Mouse (Mus musculus) left cerebral cortex, adult 11 months (tissue): ENCODE measurements around the gene Olfr1555-ps1.
"Not testable (repeated sequence)": the region's sequence is repeated elsewhere in the genome, so short reads cannot be mapped to it uniquely, and the experiment has no call there.

Experiments used
- DNase-seq: peaks from one replicate; pipeline ENCODE4 v3.0.0; 2022; ENCODE audit warnings: low spot score

The Olfr1555-ps1 gene

GRCm38 (mm10) chr19:12170062-12170599 is at the start of gene Olfr1555-ps1:
TSS of gene Olfr1555-ps1 (minus strand) at chr19:12170112.
- not testable (repeated sequence) for DNase-seq

- no peak for DNase-seq
Observed at GRCm38 (mm10) chr19:12200334-12200733, 30.4 kb upstream of the Olfr1555-ps1 start, which contains the start of gene Olfr1431. TSS of gene Olfr1431 (plus strand) at chr19:12200634.

GRCm38 (mm10) chr19:12199076-12199475 is 29.2 kb upstream of the Olfr1555-ps1 start:
- not testable (repeated sequence) for DNase-seq

GRCm38 (mm10) chr19:12175431-12175830 is 5.5 kb upstream of the Olfr1555-ps1 start:
- DNase-seq: not testable (repeated sequence)

GRCm38 (mm10) chr19:12145452-12145851 is 24.5 kb downstream of the Olfr1555-ps1 start:
- no peak for DNase-seq

GRCm38 (mm10) chr19:12143356-12143755 is 26.6 kb downstream of the Olfr1555-ps1 start:
- peak; percentile 44 for DNase-seq

- DNase-seq: peak; percentile 15
Observed at GRCm38 (mm10) chr19:12134289-12134688, 35.6 kb downstream of the Olfr1555-ps1 start.

GRCm38 (mm10) chr19:12123103-12123502 is 46.8 kb downstream of the Olfr1555-ps1 start, which contains the start of gene Olfr76:
TSS of gene Olfr76 (minus strand) at chr19:12123203.
- no peak for DNase-seq

GRCm38 (mm10) chr19:12116464-12116863 is 53.4 kb downstream of the Olfr1555-ps1 start:
- DNase-seq: no peak

GRCm38 (mm10) chr19:12115797-12116196 is 54.1 kb downstream of the Olfr1555-ps1 start, which contains the start of gene Olfr1428:
TSS of gene Olfr1428 (minus strand) at chr19:12115897.
- no peak for DNase-seq
